Mouse (Mus musculus) ES-E14 (cell line): ENCODE results near the gene Syt8.

Experiments used
- CHD2 ChIP-seq: IDR thresholded peaks from 2 replicates; pipeline ENCODE4 v1.6.1; 2014; ENCODE audit warnings: mild to moderate bottlenecking, low read depth, low read length, inconsistent platforms
- ZNF384 ChIP-seq: IDR thresholded peaks from 2 replicates; pipeline ENCODE4 v1.6.1; 2012; ENCODE audit warnings: low read depth, low read length, inconsistent platforms

- TF ChIP-seq CHD2 (no peak), ZNF384 (no peak)
Observed at GRCm38 (mm10) chr7:142461446-142461845, 26.8 kb downstream of the Syt8 start.
